Mouse (Mus musculus) forebrain, postnatal 0 days (tissue): ENCODE measurements around the gene Sh2b3. TPM values are rescaled to one million over a fixed set of nuclear protein-coding genes. Genes with fewer than 3 reads are reported as not detected.

Experiments
- ATAC-seq: fragments of 200-750 bp; cut with Nextera tagmentation; 2 replicates; pipeline ENCODE4 v1.8.0; 2017; ENCODE audit warnings: mild to moderate bottlenecking, moderate library complexity
- DNase-seq: peaks from one replicate; pipeline ENCODE4 v3.0.0-alpha.2; 2015
- H3K27ac ChIP-seq: fragments of 300-500 bp; sonication (generic); 2 replicates; pipeline ENCODE4 v1.5.1; 2014; ENCODE audit warnings: low read depth, mild to moderate bottlenecking, antibody characterized with exemption, low read length, moderate library complexity, mixed read lengths
- H3K27me3 ChIP-seq: fragments of 300-500 bp; sonication (generic); 2 replicates; pipeline ENCODE4 v1.6.1; 2014; ENCODE audit warnings: mild to moderate bottlenecking, low read length, mixed read lengths; ENCODE audit not compliant: insufficient read depth
- H3K36me3 ChIP-seq: fragments of 300-500 bp; sonication (generic); 2 replicates; pipeline ENCODE4 v1.6.1; 2014; ENCODE audit warnings: mild to moderate bottlenecking, moderate library complexity; ENCODE audit not compliant: insufficient read depth
- H3K4me1 ChIP-seq: fragments of 300-500 bp; sonication (generic); 2 replicates; pipeline ENCODE4 v1.6.1; 2014; ENCODE audit warnings: antibody characterized with exemption; ENCODE audit not compliant: insufficient read depth
- H3K4me2 ChIP-seq: fragments of 300-500 bp; sonication (generic); 2 replicates; pipeline ENCODE4 v1.6.1; 2014; ENCODE audit warnings: low read depth, mild to moderate bottlenecking, moderate library complexity
- H3K4me3 ChIP-seq: fragments of 300-500 bp; sonication (generic); 2 replicates; pipeline ENCODE4 v1.5.1; 2014; ENCODE audit warnings: low read depth, low read length, mixed read lengths
- H3K9ac ChIP-seq: fragments of 300-500 bp; sonication (generic); 2 replicates; pipeline ENCODE4 v1.6.1; 2014; ENCODE audit warnings: mild to moderate bottlenecking
- H3K9me3 ChIP-seq: fragments of 300-500 bp; sonication (generic); 2 replicates; pipeline ENCODE4 v1.6.1; 2016; ENCODE audit warnings: low read length
- CTCF ChIP-seq: sonication (generic); IDR thresholded peaks from 2 replicates; pipeline ENCODE4 v1.5.1; 2016; ENCODE audit warnings: antibody characterized with exemption, control low read depth, low read depth
- WGBS: fragments of 180-500 bp; shearing (Covaris S2); extraction: QIAGEN DNeasy Blood & Tissue Kit; methylation state at CpG from one replicate; pipeline ENCODE4 v1.1.7; 2014; 5-methylcytosine and 5-hydroxymethylcytosine counted together
- polyA plus RNA-seq: library from polyadenylated mRNA; unstranded; fragments of >200 nt; fragmentation: Nextera tagmentation; extraction: Ambion mirVana; gene quantifications from 2 replicates; pipeline ENCODE4 v1.2.1, GENCODE M21; 2015
- total RNA-seq: library from RNA; depleted of rRNA; stranded (reverse); fragments of >200 nt; gene quantifications from 2 replicates; pipeline ENCODE4 v1.2.3, GENCODE M21; 2014

Sh2b3 gene
- total and polyA plus RNA-seq, 2 experiments from 2014 or later: 6.2 to 14.1 TPM

- H3K4me3 ChIP-seq: no peak overlapping the region
- 70% methylated on average over 3 of the region's 4 CpGs for WGBS
- ATAC-seq (no peak), DNase-seq (no peak)
- H3K27ac ChIP-seq: no peak overlapping the region
- H3K9ac ChIP-seq: no peak overlapping the region
- TF ChIP-seq CTCF: no peak
- no peak overlapping the region for H3K4me2 ChIP-seq
- no peaks in the 10 kb centered on the region for H3K9me3 ChIP-seq
- H3K4me1 ChIP-seq: 0 out of 2 replicates have a peak, but pooled peaks cover under 1% of the 10 kb centered on the region
- H3K27me3 ChIP-seq: no peaks in the 10 kb centered on the region
- peaks cover 17% of the 10 kb centered on the region for H3K36me3 ChIP-seq
Observed at GRCm38 (mm10) chr5:121824121-121824520, 13.3 kb downstream of the Sh2b3 start.

- H3K27ac ChIP-seq: no peak overlapping the region
Observed at GRCm38 (mm10) chr5:121823668-121824067, 13.8 kb downstream of the Sh2b3 start.

GRCm38 (mm10) chr5:121822786-121823505, 14.5 kb downstream of the Sh2b3 start:
- H3K4me3 ChIP-seq: no peak overlapping the region
- no peak for DNase-seq
- WGBS: 73% methylated on average over 7 of the region's 7 CpGs
- H3K9ac ChIP-seq: no peak overlapping the region
- no peak overlapping the region for H3K4me2 ChIP-seq
- H3K27me3 ChIP-seq: no peaks in the 10 kb centered on the region
- H3K27ac ChIP-seq: no peak overlapping the region
- no peaks in the 10 kb centered on the region for H3K4me1 ChIP-seq
- no peak for ATAC-seq
- no peaks in the 10 kb centered on the region for H3K9me3 ChIP-seq
- TF ChIP-seq CTCF: no peak
- peaks cover 29% of the 10 kb centered on the region for H3K36me3 ChIP-seq

More at GRCm38 (mm10) chr5:121823668-121824067, 13.8 kb downstream of the Sh2b3 start:
- no peak for TF ChIP-seq CTCF
- no peak for ATAC-seq
- Histone ChIP-seq H3K4me3 (no peak overlapping the region), H3K4me2 (no peak overlapping the region), H3K36me3 (peaks cover 21% of the 10 kb centered on the region), H3K9me3 (no peaks in the 10 kb centered on the region), H3K27me3 (no peaks in the 10 kb centered on the region), H3K9ac (no peak overlapping the region), H3K4me1 (no peaks in the 10 kb centered on the region)
- no peak for DNase-seq
- WGBS: 95% methylated on average over 1 of the region's 1 CpGs

- ATAC-seq (no peak), DNase-seq (no peak)
- H3K4me2 ChIP-seq: no peak overlapping the region
- no peak overlapping the region for H3K4me3 ChIP-seq
- no peak overlapping the region for H3K27ac ChIP-seq
- H3K9me3 ChIP-seq: no peaks in the 10 kb centered on the region
- no peak overlapping the region for H3K9ac ChIP-seq
- no peak for TF ChIP-seq CTCF
- WGBS: 74% methylated on average over 5 of the region's 5 CpGs
- H3K4me1 ChIP-seq: no peaks in the 10 kb centered on the region
- H3K36me3 ChIP-seq: peaks cover 43% of the 10 kb centered on the region
- H3K27me3 ChIP-seq: no peaks in the 10 kb centered on the region
Observed at GRCm38 (mm10) chr5:121821552-121821951, 15.9 kb downstream of the Sh2b3 start.

- TF ChIP-seq CTCF: no peak
- no peaks in the 10 kb centered on the region for H3K9me3 ChIP-seq
- no peak for ATAC-seq
- no peak overlapping the region for H3K9ac ChIP-seq
- H3K36me3 ChIP-seq: peaks cover 47% of the 10 kb centered on the region
- H3K27ac ChIP-seq: no peak overlapping the region
- H3K4me1 ChIP-seq: no peaks in the 10 kb centered on the region
- no peaks in the 10 kb centered on the region for H3K27me3 ChIP-seq
- DNase-seq: no peak
- 92% methylated on average over 5 of the region's 5 CpGs for WGBS
- H3K4me2 ChIP-seq: no peak overlapping the region
- no peak overlapping the region for H3K4me3 ChIP-seq
Observed at GRCm38 (mm10) chr5:121821116-121821515, 16.3 kb downstream of the Sh2b3 start.

GRCm38 (mm10) chr5:121820657-121821056, 16.8 kb downstream of the Sh2b3 start:
- no peak overlapping the region for H3K4me3 ChIP-seq
- DNase-seq (no peak), ATAC-seq (no peak)
- no peaks in the 10 kb centered on the region for H3K9me3 ChIP-seq
- peaks cover 51% of the 10 kb centered on the region for H3K36me3 ChIP-seq
- H3K9ac ChIP-seq: no peak overlapping the region
- WGBS: 91% methylated on average over 3 of the region's 3 CpGs
- H3K4me2 ChIP-seq: no peak overlapping the region
- no peak for TF ChIP-seq CTCF
- no peaks in the 10 kb centered on the region for H3K4me1 ChIP-seq
- no peaks in the 10 kb centered on the region for H3K27me3 ChIP-seq
- H3K27ac ChIP-seq: no peak overlapping the region

GRCm38 (mm10) chr5:121820161-121820560, 17.3 kb downstream of the Sh2b3 start:
- TF ChIP-seq CTCF: no peak
- H3K27ac ChIP-seq: no peak overlapping the region
- H3K4me1 ChIP-seq: no peaks in the 10 kb centered on the region
- WGBS: 87% methylated on average over 2 of the region's 2 CpGs
- ATAC-seq (no peak), DNase-seq (no peak)
- H3K36me3 ChIP-seq: peaks cover 56% of the 10 kb centered on the region
- H3K9ac ChIP-seq: no peak overlapping the region
- no peak overlapping the region for H3K4me2 ChIP-seq
- H3K9me3 ChIP-seq: no peaks in the 10 kb centered on the region
- H3K27me3 ChIP-seq: no peaks in the 10 kb centered on the region
- no peak overlapping the region for H3K4me3 ChIP-seq
